Mouse (Mus musculus): ENCODE results near the gene Ric3. TPM values are rescaled to one million over a fixed set of nuclear protein-coding genes. Genes with fewer than 3 reads are reported as not detected.

The Ric3 gene
- polyA plus RNA-seq, 1 experiment from 2014 or later: 38.0 TPM

- no peaks in the 10 kb centered on the region for H3K27me3 ChIP-seq (ENCODE audit: control insufficient read depth, insufficient read depth, low read depth, low read length)
- ATAC-seq: no peak
- no peak overlapping the region; the same call in 1 of the 2 replicates for H3K9ac ChIP-seq (ENCODE audit: low read depth, low read length)
- H3K27ac ChIP-seq (ENCODE audit: low read length): peak overlapping the region; percentile 48
- peaks cover 39% of the 10 kb centered on the region for H3K4me1 ChIP-seq (ENCODE audit: control insufficient read depth, insufficient read depth, low read length)
- no peaks in the 10 kb centered on the region; the same call in 1 of the 2 replicates for H3K36me3 ChIP-seq (ENCODE audit: control insufficient read depth, insufficient read depth, low read length)
- 23% methylated on average over 5 of the region's 5 CpGs for WGBS
- no peaks in the 10 kb centered on the region for H3K9me3 ChIP-seq (replicated peaks; ENCODE audit: control insufficient read depth, low read length, poor library complexity, severe bottlenecking)
- H3K4me3 ChIP-seq (ENCODE audit: low read depth, low read length): no peak overlapping the region
- H3K4me2 ChIP-seq (ENCODE audit: low read length): no peak overlapping the region; the same call in 1 of the 2 replicates
Observed at GRCm38 (mm10) chr7:109016378-109016923, 66.7 kb downstream of the Ric3 start.

GRCm38 (mm10) chr7:109014851-109015250 is 68.3 kb downstream of the Ric3 start:
- H3K27me3 ChIP-seq (ENCODE audit: control insufficient read depth, insufficient read depth, low read depth, low read length): no peaks in the 10 kb centered on the region
- 91% methylated on average over 7 of the region's 7 CpGs for WGBS
- no peak for ATAC-seq

GRCm38 (mm10) chr7:109012998-109013625 is 70.0 kb downstream of the Ric3 start:
- Histone ChIP-seq H3K9me3 (replicated peaks; ENCODE audit: control insufficient read depth, low read length, poor library complexity, severe bottlenecking) (no peaks in the 10 kb centered on the region), H3K4me2 (ENCODE audit: low read length) (peak overlapping the region; percentile 83), H3K9ac (ENCODE audit: low read depth, low read length) (peak overlapping the region; percentile 55), H3K36me3 (ENCODE audit: control insufficient read depth, insufficient read depth, low read length) (no peaks in the 10 kb centered on the region), H3K27me3 (ENCODE audit: control insufficient read depth, insufficient read depth, low read depth, low read length) (no peaks in the 10 kb centered on the region), H3K27ac (ENCODE audit: low read length) (peak overlapping the region; percentile 93), H3K4me1 (ENCODE audit: control insufficient read depth, insufficient read depth, low read length) (peaks cover 44% of the 10 kb centered on the region), H3K4me3 (ENCODE audit: low read depth, low read length) (peak overlapping the region; percentile 16)
- no peak; the same call in 1 of the 2 replicates for ATAC-seq
- 35% methylated on average over 4 of the region's 4 CpGs for WGBS

More at GRCm38 (mm10) chr7:109014851-109015250, 68.3 kb downstream of the Ric3 start:
- H3K36me3 ChIP-seq (ENCODE audit: control insufficient read depth, insufficient read depth, low read length): no peaks in the 10 kb centered on the region
- peaks cover 44% of the 10 kb centered on the region for H3K4me1 ChIP-seq (ENCODE audit: control insufficient read depth, insufficient read depth, low read length)
- H3K4me3 ChIP-seq (ENCODE audit: low read depth, low read length): no peak overlapping the region
- no peak overlapping the region for H3K9ac ChIP-seq (ENCODE audit: low read depth, low read length)
- H3K4me2 ChIP-seq (ENCODE audit: low read length): no peak overlapping the region
- no peaks in the 10 kb centered on the region for H3K9me3 ChIP-seq (replicated peaks; ENCODE audit: control insufficient read depth, low read length, poor library complexity, severe bottlenecking)
- no peak overlapping the region for H3K27ac ChIP-seq (ENCODE audit: low read length)

- ATAC-seq: no peak
- Histone ChIP-seq H3K4me3 (ENCODE audit: low read depth, low read length) (peak overlapping the region; percentile 79), H3K9ac (ENCODE audit: low read depth, low read length) (peak overlapping the region; percentile 55), H3K27me3 (ENCODE audit: control insufficient read depth, insufficient read depth, low read depth, low read length) (no peaks in the 10 kb centered on the region), H3K27ac (ENCODE audit: low read length) (peak overlapping the region; percentile 93), H3K36me3 (ENCODE audit: control insufficient read depth, insufficient read depth, low read length) (no peaks in the 10 kb centered on the region), H3K4me2 (ENCODE audit: low read length) (peak overlapping the region; percentile 83), H3K4me1 (ENCODE audit: control insufficient read depth, insufficient read depth, low read length) (peaks cover 44% of the 10 kb centered on the region), H3K9me3 (replicated peaks; ENCODE audit: control insufficient read depth, low read length, poor library complexity, severe bottlenecking) (no peaks in the 10 kb centered on the region)
- 58% methylated on average over 1 of the region's 1 CpGs for WGBS
Observed at GRCm38 (mm10) chr7:109012575-109012974, 70.6 kb downstream of the Ric3 start.

GRCm38 (mm10) chr7:109011596-109012180 is 71.4 kb downstream of the Ric3 start:
- 13% methylated on average over 8 of the region's 8 CpGs for WGBS
- Histone ChIP-seq H3K27ac (ENCODE audit: low read length) (peak overlapping the region; percentile 93), H3K4me2 (ENCODE audit: low read length) (peak overlapping the region; percentile 83), H3K4me1 (ENCODE audit: control insufficient read depth, insufficient read depth, low read length) (peaks cover 41% of the 10 kb centered on the region), H3K4me3 (ENCODE audit: low read depth, low read length) (peak overlapping the region; percentile 79), H3K36me3 (ENCODE audit: control insufficient read depth, insufficient read depth, low read length) (no peaks in the 10 kb centered on the region), H3K27me3 (ENCODE audit: control insufficient read depth, insufficient read depth, low read depth, low read length) (no peaks in the 10 kb centered on the region), H3K9me3 (replicated peaks; ENCODE audit: control insufficient read depth, low read length, poor library complexity, severe bottlenecking) (no peaks in the 10 kb centered on the region), H3K9ac (ENCODE audit: low read depth, low read length) (peak overlapping the region; percentile 90)
- ATAC-seq: peak; percentile 91

- under 1% methylated on average over 63 of the region's 82 CpGs for WGBS
- H3K4me2 ChIP-seq (ENCODE audit: low read length): peak overlapping the region; percentile 83
Observed at GRCm38 (mm10) chr7:109010720-109011595, 72.2 kb downstream of the Ric3 start.

GRCm38 (mm10) chr7:109009260-109009659 is 73.9 kb downstream of the Ric3 start:
- no peak overlapping the region for H3K4me3 ChIP-seq (ENCODE audit: low read depth, low read length)
- H3K9ac ChIP-seq (ENCODE audit: low read depth, low read length): no peak overlapping the region
- no peak overlapping the region for H3K27ac ChIP-seq (ENCODE audit: low read length)
- H3K4me2 ChIP-seq (ENCODE audit: low read length): no peak overlapping the region
- WGBS: 100% methylated on average over 1 of the region's 1 CpGs
- H3K4me1 ChIP-seq (ENCODE audit: control insufficient read depth, insufficient read depth, low read length): peaks cover 29% of the 10 kb centered on the region
- no peak for ATAC-seq
- H3K9me3 ChIP-seq (replicated peaks; ENCODE audit: control insufficient read depth, low read length, poor library complexity, severe bottlenecking): no peaks in the 10 kb centered on the region
- no peaks in the 10 kb centered on the region for H3K36me3 ChIP-seq (ENCODE audit: control insufficient read depth, insufficient read depth, low read length)
- no peaks in the 10 kb centered on the region for H3K27me3 ChIP-seq (ENCODE audit: control insufficient read depth, insufficient read depth, low read depth, low read length)

More at GRCm38 (mm10) chr7:109010720-109011595, 72.2 kb downstream of the Ric3 start:
- Histone ChIP-seq H3K9ac (ENCODE audit: low read depth, low read length) (peak overlapping the region; percentile 90), H3K36me3 (ENCODE audit: control insufficient read depth, insufficient read depth, low read length) (no peaks in the 10 kb centered on the region), H3K27me3 (ENCODE audit: control insufficient read depth, insufficient read depth, low read depth, low read length) (no peaks in the 10 kb centered on the region), H3K9me3 (replicated peaks; ENCODE audit: control insufficient read depth, low read length, poor library complexity, severe bottlenecking) (no peaks in the 10 kb centered on the region), H3K27ac (ENCODE audit: low read length) (peak overlapping the region; percentile 93), H3K4me1 (ENCODE audit: control insufficient read depth, insufficient read depth, low read length) (peaks cover 36% of the 10 kb centered on the region), H3K4me3 (ENCODE audit: low read depth, low read length) (peak overlapping the region; percentile 79)
- ATAC-seq: peak; percentile 72

GRCm38 (mm10) chr7:109003653-109004052 is 79.5 kb downstream of the Ric3 start:
- Histone ChIP-seq H3K9me3 (replicated peaks; ENCODE audit: control insufficient read depth, low read length, poor library complexity, severe bottlenecking) (no peaks in the 10 kb centered on the region), H3K27ac (ENCODE audit: low read length) (no peak overlapping the region), H3K36me3 (ENCODE audit: control insufficient read depth, insufficient read depth, low read length) (no peaks in the 10 kb centered on the region), H3K9ac (ENCODE audit: low read depth, low read length) (no peak overlapping the region), H3K27me3 (ENCODE audit: control insufficient read depth, insufficient read depth, low read depth, low read length) (no peaks in the 10 kb centered on the region), H3K4me2 (ENCODE audit: low read length) (no peak overlapping the region), H3K4me1 (ENCODE audit: control insufficient read depth, insufficient read depth, low read length) (no peaks in the 10 kb centered on the region), H3K4me3 (ENCODE audit: low read depth, low read length) (no peak overlapping the region)
- WGBS: 10% methylated on average over 3 of the region's 3 CpGs
- ATAC-seq: no peak
